Mouse (Mus musculus): ENCODE measurements around the gene Eci1. TPM values are rescaled to one million over a fixed set of nuclear protein-coding genes. Genes with fewer than 3 reads are reported as not detected.

Gene Eci1
- polyA plus RNA-seq, 1 experiment from 2014 or later = 199 TPM

- peaks cover 29% of the 10 kb centered on the region for H3K36me3 ChIP-seq (ENCODE audit: control insufficient read depth, insufficient read depth, low read length)
- WGBS (ENCODE audit: insufficient replicate concordance) = 92% methylated on average over 7 of the region's 7 CpGs
- H3K27me3 ChIP-seq (ENCODE audit: control insufficient read depth, insufficient read depth, low read length) = no peaks in the 10 kb centered on the region
- H3K9me3 ChIP-seq (replicated peaks; ENCODE audit: control insufficient read depth, low read length) = no peaks in the 10 kb centered on the region
- H3K27ac ChIP-seq (ENCODE audit: low read depth, low read length) = no peak overlapping the region
- no peak overlapping the region for H3K9ac ChIP-seq (ENCODE audit: low read depth, low read length)
- no peak overlapping the region; the same call in 1 of the 2 replicates for H3K4me3 ChIP-seq (ENCODE audit: low read depth, low read length)
- H3K4me2 ChIP-seq = peak overlapping the region; percentile 71
- H3K4me1 ChIP-seq (ENCODE audit: control insufficient read depth, insufficient read depth, low read length) = peaks cover 11% of the 10 kb centered on the region; the same call in 1 of the 2 replicates
- ATAC-seq (replicated peaks; ENCODE audit: insufficient number of reproducible peaks, low FRiP score, low TSS enrichment) = no peak
Measured at GRCm38 (mm10) chr17:24425905-24426304, 536 bp upstream of the Eci1 start.

GRCm38 (mm10) chr17:24427170-24427557 lies 723 bp downstream of the Eci1 start:
- ATAC-seq (replicated peaks; ENCODE audit: insufficient number of reproducible peaks, low FRiP score, low TSS enrichment) = no peak
- H3K4me1 ChIP-seq (ENCODE audit: control insufficient read depth, insufficient read depth, low read length) = peaks cover 11% of the 10 kb centered on the region; the same call in 1 of the 2 replicates
- no peaks in the 10 kb centered on the region for H3K27me3 ChIP-seq (ENCODE audit: control insufficient read depth, insufficient read depth, low read length)
- H3K4me3 ChIP-seq (ENCODE audit: low read depth, low read length) = peak overlapping the region; percentile 87
- H3K27ac ChIP-seq (ENCODE audit: low read depth, low read length) = peak overlapping the region; percentile 97
- H3K36me3 ChIP-seq (ENCODE audit: control insufficient read depth, insufficient read depth, low read length) = peaks cover 21% of the 10 kb centered on the region
- no peaks in the 10 kb centered on the region for H3K9me3 ChIP-seq (replicated peaks; ENCODE audit: control insufficient read depth, low read length)
- peak overlapping the region; percentile 95 for H3K9ac ChIP-seq (ENCODE audit: low read depth, low read length)
- H3K4me2 ChIP-seq = peak overlapping the region; percentile 71
- WGBS (ENCODE audit: insufficient replicate concordance) = 5% methylated on average over 8 of the region's 8 CpGs

GRCm38 (mm10) chr17:24429201-24429983 lies 3.0 kb downstream of the Eci1 start:
- H3K9me3 ChIP-seq (replicated peaks; ENCODE audit: control insufficient read depth, low read length) = no peaks in the 10 kb centered on the region
- H3K36me3 ChIP-seq (ENCODE audit: control insufficient read depth, insufficient read depth, low read length) = peaks cover 12% of the 10 kb centered on the region; the same call in 1 of the 2 replicates
- H3K4me2 ChIP-seq = peak overlapping the region; percentile 42
- H3K4me3 ChIP-seq (ENCODE audit: low read depth, low read length) = no peak overlapping the region; the same call in 1 of the 2 replicates
- WGBS (ENCODE audit: insufficient replicate concordance) = 70% methylated on average over 14 of the region's 14 CpGs
- no peak for ATAC-seq (replicated peaks; ENCODE audit: insufficient number of reproducible peaks, low FRiP score, low TSS enrichment)
- peaks cover 11% of the 10 kb centered on the region; the same call in 1 of the 2 replicates for H3K4me1 ChIP-seq (ENCODE audit: control insufficient read depth, insufficient read depth, low read length)
- peak overlapping the region; percentile 56 for H3K9ac ChIP-seq (ENCODE audit: low read depth, low read length)
- H3K27ac ChIP-seq (ENCODE audit: low read depth, low read length) = peak overlapping the region; percentile 63
- no peaks in the 10 kb centered on the region for H3K27me3 ChIP-seq (ENCODE audit: control insufficient read depth, insufficient read depth, low read length)

DNA sequence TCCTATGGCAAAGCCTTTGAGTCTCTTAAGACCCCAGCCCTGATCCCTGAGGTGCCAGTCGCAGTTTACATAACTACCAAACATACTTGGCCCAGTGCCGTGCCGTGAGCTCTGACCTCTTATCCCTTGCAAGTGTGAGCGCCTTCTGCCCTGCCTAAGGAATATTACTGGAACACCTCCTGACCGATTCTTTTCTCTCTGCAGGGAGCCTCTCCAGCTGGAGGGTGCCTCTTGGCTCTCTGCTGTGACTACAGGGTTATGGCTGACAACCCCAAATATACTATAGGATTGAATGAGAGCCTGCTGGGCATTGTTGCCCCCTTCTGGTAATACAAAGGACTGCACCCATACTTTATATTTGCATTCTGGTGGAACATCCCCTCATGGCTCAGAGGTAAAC lies 10.6 kb downstream of the Eci1 start:
- Histone ChIP-seq H3K9me3 (replicated peaks; ENCODE audit: control insufficient read depth, low read length) (no peaks in the 10 kb centered on the region), H3K4me1 (ENCODE audit: control insufficient read depth, insufficient read depth, low read length) (no peaks in the 10 kb centered on the region), H3K27me3 (ENCODE audit: control insufficient read depth, insufficient read depth, low read length) (no peaks in the 10 kb centered on the region), H3K4me2 (no peak overlapping the region), H3K36me3 (ENCODE audit: control insufficient read depth, insufficient read depth, low read length) (peaks cover 17% of the 10 kb centered on the region), H3K27ac (ENCODE audit: low read depth, low read length) (no peak overlapping the region), H3K9ac (ENCODE audit: low read depth, low read length) (no peak overlapping the region), H3K4me3 (ENCODE audit: low read depth, low read length) (no peak overlapping the region)
- 77% methylated on average over 5 of the region's 5 CpGs for WGBS (ENCODE audit: insufficient replicate concordance)
- no peak for ATAC-seq (replicated peaks; ENCODE audit: insufficient number of reproducible peaks, low FRiP score, low TSS enrichment)

- peaks cover 30% of the 10 kb centered on the region for H3K36me3 ChIP-seq (ENCODE audit: control insufficient read depth, insufficient read depth, low read length)
- no peak overlapping the region for H3K9ac ChIP-seq (ENCODE audit: low read depth, low read length)
- H3K4me3 ChIP-seq (ENCODE audit: low read depth, low read length) = no peak overlapping the region
- H3K27me3 ChIP-seq (ENCODE audit: control insufficient read depth, insufficient read depth, low read length) = no peaks in the 10 kb centered on the region
- WGBS (ENCODE audit: insufficient replicate concordance) = 89% methylated on average over 8 of the region's 8 CpGs
- H3K4me1 ChIP-seq (ENCODE audit: control insufficient read depth, insufficient read depth, low read length) = no peaks in the 10 kb centered on the region
- no peak overlapping the region for H3K4me2 ChIP-seq
- no peak for ATAC-seq (replicated peaks; ENCODE audit: insufficient number of reproducible peaks, low FRiP score, low TSS enrichment)
- no peaks in the 10 kb centered on the region for H3K9me3 ChIP-seq (replicated peaks; ENCODE audit: control insufficient read depth, low read length)
- no peak overlapping the region for H3K27ac ChIP-seq (ENCODE audit: low read depth, low read length)
Measured at GRCm38 (mm10) chr17:24440377-24440776, 13.9 kb downstream of the Eci1 start.

GRCm38 (mm10) chr17:24441148-24441547 lies 14.7 kb downstream of the Eci1 start:
- peaks cover 38% of the 10 kb centered on the region for H3K36me3 ChIP-seq (ENCODE audit: control insufficient read depth, insufficient read depth, low read length)
- no peak overlapping the region for H3K27ac ChIP-seq (ENCODE audit: low read depth, low read length)
- no peak overlapping the region for H3K4me3 ChIP-seq (ENCODE audit: low read depth, low read length)
- H3K9me3 ChIP-seq (replicated peaks; ENCODE audit: control insufficient read depth, low read length) = no peaks in the 10 kb centered on the region
- ATAC-seq (replicated peaks; ENCODE audit: insufficient number of reproducible peaks, low FRiP score, low TSS enrichment) = no peak; the same call in 1 of the 2 replicates
- WGBS (ENCODE audit: insufficient replicate concordance) = 48% methylated on average over 2 of the region's 2 CpGs
- H3K27me3 ChIP-seq (ENCODE audit: control insufficient read depth, insufficient read depth, low read length) = no peaks in the 10 kb centered on the region
- no peaks in the 10 kb centered on the region for H3K4me1 ChIP-seq (ENCODE audit: control insufficient read depth, insufficient read depth, low read length)
- H3K4me2 ChIP-seq = no peak overlapping the region
- H3K9ac ChIP-seq (ENCODE audit: low read depth, low read length) = no peak overlapping the region

DNA sequence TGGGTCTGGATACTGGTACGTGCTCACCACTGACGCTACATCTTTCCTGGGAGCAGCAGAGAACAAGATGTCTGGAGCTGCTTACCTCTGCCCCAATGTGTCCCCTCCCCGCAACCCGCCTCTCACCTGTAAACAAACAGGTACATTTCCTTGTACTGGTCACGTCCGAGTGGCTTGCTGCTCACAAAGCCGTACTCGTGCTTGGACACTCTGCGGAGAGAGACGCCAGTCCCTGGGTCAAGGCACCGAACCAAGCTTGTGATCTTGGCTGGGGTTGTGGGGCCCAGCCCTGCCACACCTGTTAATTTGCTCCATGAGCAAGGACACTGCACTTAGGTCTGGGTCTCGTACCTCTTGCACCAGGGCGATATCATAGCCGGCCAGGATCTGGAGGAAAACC lies 15.7 kb downstream of the Eci1 start:
- WGBS (ENCODE audit: insufficient replicate concordance) = 85% methylated on average over 14 of the region's 14 CpGs
- Histone ChIP-seq H3K9me3 (replicated peaks; ENCODE audit: control insufficient read depth, low read length) (no peaks in the 10 kb centered on the region), H3K27me3 (ENCODE audit: control insufficient read depth, insufficient read depth, low read length) (no peaks in the 10 kb centered on the region), H3K4me3 (ENCODE audit: low read depth, low read length) (no peak overlapping the region), H3K4me1 (ENCODE audit: control insufficient read depth, insufficient read depth, low read length) (no peaks in the 10 kb centered on the region), H3K4me2 (no peak overlapping the region), H3K36me3 (ENCODE audit: control insufficient read depth, insufficient read depth, low read length) (peaks cover 43% of the 10 kb centered on the region), H3K27ac (ENCODE audit: low read depth, low read length) (no peak overlapping the region), H3K9ac (ENCODE audit: low read depth, low read length) (no peak overlapping the region; the same call in 1 of the 2 replicates)
- no peak for ATAC-seq (replicated peaks; ENCODE audit: insufficient number of reproducible peaks, low FRiP score, low TSS enrichment)

DNA sequence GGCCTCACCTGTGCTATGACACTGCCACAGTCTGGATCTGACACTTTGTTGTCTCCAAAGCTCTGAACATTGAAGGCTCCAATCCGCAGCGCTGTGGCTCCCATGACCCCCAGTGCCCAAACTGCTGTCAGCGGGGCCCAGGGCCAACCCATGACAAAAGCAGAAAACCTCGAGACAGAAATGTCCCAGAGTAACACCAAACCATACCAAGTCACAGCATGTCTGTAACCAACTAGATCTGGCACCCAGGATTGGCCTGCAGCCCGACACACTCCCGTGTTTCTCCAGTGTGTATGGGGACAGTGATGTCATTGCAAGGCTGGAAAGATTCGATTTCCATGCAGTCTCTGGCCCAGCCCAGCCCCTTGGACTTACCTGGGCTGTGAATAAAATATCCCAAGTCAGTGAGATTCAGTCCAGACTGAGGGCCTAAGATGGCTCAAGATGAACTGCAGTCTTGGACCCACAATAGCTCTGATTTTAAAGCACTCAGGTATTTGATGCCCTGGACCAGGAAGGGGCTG lies 16.3 kb downstream of the Eci1 start, which contains the start of gene Dnase1l2:
TSS of gene Dnase1l2 (minus strand) at position 474 of the 524 bp plus-strand sequence.
- no peaks in the 10 kb centered on the region for H3K4me1 ChIP-seq (ENCODE audit: control insufficient read depth, insufficient read depth, low read length)
- H3K4me3 ChIP-seq (ENCODE audit: low read depth, low read length) = no peak within 1 kb of the TSS
- no peak within 1 kb of the TSS; the same call in 1 of the 2 replicates for H3K9ac ChIP-seq (ENCODE audit: low read depth, low read length)
- H3K36me3 ChIP-seq (ENCODE audit: control insufficient read depth, insufficient read depth, low read length) = peaks cover 46% of the 10 kb centered on the region
- ATAC-seq (replicated peaks; ENCODE audit: insufficient number of reproducible peaks, low FRiP score, low TSS enrichment) = no peak
- H3K4me2 ChIP-seq = no peak within 1 kb of the TSS
- no peaks in the 10 kb centered on the region for H3K9me3 ChIP-seq (replicated peaks; ENCODE audit: control insufficient read depth, low read length)
- whole genome bisulfite sequencing (ENCODE audit: insufficient replicate concordance) = 83% methylated on average over 7 of the region's 7 CpGs
- no peak within 1 kb of the TSS for H3K27ac ChIP-seq (ENCODE audit: low read depth, low read length)
- no peaks in the 10 kb centered on the region for H3K27me3 ChIP-seq (ENCODE audit: control insufficient read depth, insufficient read depth, low read length)

All from heart, embryonic 11.5 days (tissue).